Mouse (Mus musculus): ENCODE measurements around the gene Cbr2.

Cbr2 gene

DNA sequence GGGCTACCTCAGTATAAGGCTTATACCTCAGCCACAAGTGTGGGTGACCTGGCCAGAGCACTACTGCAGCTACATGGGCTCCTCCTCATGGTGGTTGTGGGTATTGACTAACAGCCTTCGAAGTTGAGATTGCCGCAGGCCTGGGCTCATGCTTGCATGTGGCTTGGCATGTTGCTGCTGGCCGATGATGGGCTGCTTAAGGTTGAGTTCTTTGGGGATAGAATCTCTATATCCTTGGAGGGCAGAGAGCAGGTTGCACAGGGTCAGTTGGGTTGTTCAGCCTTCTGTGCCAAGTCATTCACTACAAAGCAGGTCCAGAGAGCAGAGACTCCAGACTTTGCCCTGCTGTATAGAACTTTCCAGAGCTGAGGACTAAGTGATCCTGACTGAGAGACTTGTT is 52.0 kb downstream of the Cbr2 start:
- DNase-seq (ENCODE audit: low spot score in 2 of 2) = peak in 1 of 2 experiments; percentile 36
